Mouse (Mus musculus): ENCODE results near the gene Prdm1.

GRCm38 (mm10) chr10:44474256-44474655, 54.0 kb downstream of the Prdm1 start:
- TF ChIP-seq CTCF (IDR thresholded peaks at IDR 0.05) (no peak), EP300 (IDR thresholded peaks at IDR 0.05) (peak; percentile 81)
